Mouse (Mus musculus): ENCODE data around the gene Ece2. TPM values are rescaled to one million over a fixed set of nuclear protein-coding genes. Genes with fewer than 3 reads are reported as not detected.
"Not testable (repeated sequence)": the region's sequence is repeated elsewhere in the genome, so short reads cannot be mapped to it uniquely, and the experiment has no call there.

The Ece2 gene
- total RNA-seq, 2 experiments from 2014 or later: not detected

- peak; percentile 67 for ATAC-seq (replicated peaks; ENCODE audit: low FRiP score, poor library complexity, severe bottlenecking)
These were observed 8.2 kb upstream of the Ece2 start, which contains the start of gene Camk2n2 for GRCm38 (mm10) chr16:20621191-20621990. Camk2n2 (minus strand) TSS chr16:20621287.

- ATAC-seq (replicated peaks; ENCODE audit: low FRiP score, poor library complexity, severe bottlenecking): no peak
These were observed 7.5 kb upstream of the Ece2 start for GRCm38 (mm10) chr16:20621991-20622685.

- ATAC-seq (replicated peaks; ENCODE audit: low FRiP score, poor library complexity, severe bottlenecking): no peak
These were observed 6.4 kb upstream of the Ece2 start for GRCm38 (mm10) chr16:20623211-20623610.

GRCm38 (mm10) chr16:20628871-20629391 lies 697 bp upstream of the Ece2 start:
- ATAC-seq (replicated peaks; ENCODE audit: low FRiP score, poor library complexity, severe bottlenecking): no peak

GRCm38 (mm10) chr16:20637410-20637809 lies 7.8 kb downstream of the Ece2 start:
- ATAC-seq (replicated peaks; ENCODE audit: low FRiP score, poor library complexity, severe bottlenecking): 0 out of 2 replicates have a peak, but pooled peaks have one; percentile 51

- ATAC-seq (replicated peaks; ENCODE audit: low FRiP score, poor library complexity, severe bottlenecking): no peak
These were observed 8.7 kb downstream of the Ece2 start for GRCm38 (mm10) chr16:20638367-20638766.

- no peak for ATAC-seq (replicated peaks; ENCODE audit: low FRiP score, poor library complexity, severe bottlenecking)
These were observed 12.5 kb downstream of the Ece2 start for GRCm38 (mm10) chr16:20642161-20642560.

GRCm38 (mm10) chr16:20643911-20644310 lies 14.3 kb downstream of the Ece2 start:
- ATAC-seq (replicated peaks; ENCODE audit: low FRiP score, poor library complexity, severe bottlenecking): no peak

- peak; percentile 99 for ATAC-seq (replicated peaks; ENCODE audit: low FRiP score, poor library complexity, severe bottlenecking)
These were observed 21.7 kb downstream of the Ece2 start, which contains the start of gene Psmd2 for GRCm38 (mm10) chr16:20651076-20651946. Psmd2 (plus strand) TSS chr16:20651652.

GRCm38 (mm10) chr16:20651947-20652310 lies 22.3 kb downstream of the Ece2 start:
- ATAC-seq (replicated peaks; ENCODE audit: low FRiP score, poor library complexity, severe bottlenecking): peak; percentile 49

- ATAC-seq (replicated peaks; ENCODE audit: low FRiP score, poor library complexity, severe bottlenecking): no peak
These were observed 23.7 kb downstream of the Ece2 start for GRCm38 (mm10) chr16:20653315-20653714.

- ATAC-seq (replicated peaks; ENCODE audit: low FRiP score, poor library complexity, severe bottlenecking): no peak
These were observed 28.0 kb downstream of the Ece2 start for GRCm38 (mm10) chr16:20657661-20658060.

- not testable (repeated sequence) for ATAC-seq (replicated peaks; ENCODE audit: low FRiP score, poor library complexity, severe bottlenecking)
These were observed 38.4 kb downstream of the Ece2 start, which contains the start of gene Eif4g1 for GRCm38 (mm10) chr16:20668013-20668412. Eif4g1 (plus strand) TSS chr16:20668313.

GRCm38 (mm10) chr16:20670291-20670690 lies 40.7 kb downstream of the Ece2 start:
- no peak for ATAC-seq (replicated peaks; ENCODE audit: low FRiP score, poor library complexity, severe bottlenecking)

- ATAC-seq (replicated peaks; ENCODE audit: low FRiP score, poor library complexity, severe bottlenecking): no peak
These were observed 42.3 kb downstream of the Ece2 start for GRCm38 (mm10) chr16:20671886-20672285.

- peak; percentile 83 for ATAC-seq (replicated peaks; ENCODE audit: low FRiP score, poor library complexity, severe bottlenecking)
These were observed 42.9 kb downstream of the Ece2 start for GRCm38 (mm10) chr16:20672500-20672902.

- ATAC-seq (replicated peaks; ENCODE audit: low FRiP score, poor library complexity, severe bottlenecking): peak; percentile 19
These were observed 43.5 kb downstream of the Ece2 start for GRCm38 (mm10) chr16:20672965-20673705.

- peak; percentile 54 for ATAC-seq (replicated peaks; ENCODE audit: low FRiP score, poor library complexity, severe bottlenecking)
These were observed 44.2 kb downstream of the Ece2 start for GRCm38 (mm10) chr16:20673706-20674303.

GRCm38 (mm10) chr16:20675213-20675612 lies 45.6 kb downstream of the Ece2 start:
- no peak for ATAC-seq (replicated peaks; ENCODE audit: low FRiP score, poor library complexity, severe bottlenecking)

All from erythroblast, adult 5-6 weeks (primary cell).